Mouse (Mus musculus): ENCODE measurements around the gene Zfp709. TPM values are rescaled to one million over a fixed set of nuclear protein-coding genes. Genes with fewer than 3 reads are reported as not detected.
"Not testable (repeated sequence)": the region's sequence is repeated elsewhere in the genome, so short reads cannot be mapped to it uniquely, and the experiment has no call there.

Zfp709 gene
- total RNA-seq, 2 experiments from 2014 or later, result 3.5 to 4.3 TPM

- DNase-seq, result no peak
Measured at GRCm38 (mm10) chr8:71925791-71926190, 44.0 kb downstream of the Zfp709 start.

GRCm38 (mm10) chr8:71926551-71926950, 44.7 kb downstream of the Zfp709 start:
- DNase-seq, result no peak

- no peak for DNase-seq
Measured at GRCm38 (mm10) chr8:71927779-71928178, 46.0 kb downstream of the Zfp709 start.

- not testable (repeated sequence) for DNase-seq
Measured at GRCm38 (mm10) chr8:71938037-71938436, 56.2 kb downstream of the Zfp709 start.

GRCm38 (mm10) chr8:71940293-71941208, 58.7 kb downstream of the Zfp709 start:
- no peak for DNase-seq

- DNase-seq, result no peak
Measured at GRCm38 (mm10) chr8:71941776-71942175, 60.0 kb downstream of the Zfp709 start.

Other genes with a start within 250 kb of the Zfp709 start
- under 1 TPM; 0.38 to 0.45 TPM for gene Unc13a, start 210.3 kb upstream of the Zfp709 start, total RNA-seq (2021)
- gene Jak3, start 205.7 kb upstream of the Zfp709 start, total RNA-seq (2021), result 1 to 10 TPM; 3.9 to 5.8 TPM
- gene Insl3, start 192.8 kb upstream of the Zfp709 start, total RNA-seq (2021), result 1 to 10 TPM; 3.1 to 3.7 TPM
- gene B3gnt3, start 180.2 kb upstream of the Zfp709 start, total RNA-seq (2021), result 1 to 10 TPM; 4.7 to 5.2 TPM
- 1 to 10 TPM in 1 of 2 experiments, under 1 TPM in 1; 0.26 to 1.2 TPM for gene Fcho1, start 156.3 kb upstream of the Zfp709 start, total RNA-seq (2021)
- 1 to 10 TPM; 2.8 to 4.3 TPM for gene Zfp882, start 26.6 kb downstream of the Zfp709 start, total RNA-seq (2021)
- 10 to 100 TPM; 21.4 to 23.1 TPM for gene Zfp617, start 26.6 kb downstream of the Zfp709 start, total RNA-seq (2021)
- gene Zfp961, start 69.0 kb downstream of the Zfp709 start, total RNA-seq (2021), result 1 to 10 TPM; 3.5 to 5.9 TPM
- gene Cyp4f18, start 127.6 kb downstream of the Zfp709 start, total RNA-seq (2021), result under 1 TPM; 0.19 to 0.75 TPM
- gene Olfr372, start 159.2 kb downstream of the Zfp709 start, total RNA-seq (2021), result not detected
- not detected for gene Olfr373, start 201.2 kb downstream of the Zfp709 start, total RNA-seq (2021)
- gene Olfr374, start 225.0 kb downstream of the Zfp709 start, total RNA-seq (2021), result not detected

All from gastrocnemius, postnatal 10 days (tissue).